Mouse (Mus musculus): ENCODE measurements around the gene Dgkg.

Dgkg gene

GRCm38 (mm10) chr16:22431335-22431734, 225.7 kb downstream of the Dgkg start:
- DNase-seq, result no peak

GRCm38 (mm10) chr16:22430211-22430951, 226.6 kb downstream of the Dgkg start:
- DNase-seq, result peak; percentile 92 to 94

GRCm38 (mm10) chr16:22429377-22429776, 227.6 kb downstream of the Dgkg start:
- peak in 1 of 2 experiments; percentile 32 for DNase-seq

- DNase-seq, result peak; percentile 88 to 92
Measured at GRCm38 (mm10) chr16:22428853-22429341, 228.1 kb downstream of the Dgkg start.

- no peak for DNase-seq
Measured at GRCm38 (mm10) chr16:22426866-22427265, 230.2 kb downstream of the Dgkg start.

GRCm38 (mm10) chr16:22422256-22422655, 234.8 kb downstream of the Dgkg start:
- peak in 1 of 2 experiments; percentile 47 for DNase-seq
